Mouse (Mus musculus) myocyte (in vitro differentiated cells): ENCODE results near the gene Rgs16. TPM values are rescaled to one million over a fixed set of nuclear protein-coding genes. Genes with fewer than 3 reads are reported as not detected.

Source experiments
- H3K27me3 ChIP-seq: one replicate; pipeline ENCODE4 v1.6.1; 2011; ENCODE audit not compliant: control insufficient read depth, insufficient read depth, insufficient read length
- H3K36me3 ChIP-seq: one replicate; pipeline ENCODE4 v1.6.1; 2011; ENCODE audit not compliant: control insufficient read depth, insufficient read depth
- H3K4me2 ChIP-seq: one replicate; pipeline ENCODE4 v1.6.1; 2011; ENCODE audit warnings: low read depth, control low read depth
- H3K4me3 ChIP-seq: one replicate; pipeline ENCODE4 v1.5.1; 2011; ENCODE audit warnings: mild to moderate bottlenecking, control low read depth, moderate library complexity
- H3K79me2 ChIP-seq: one replicate; pipeline ENCODE4 v1.6.1; 2011; ENCODE audit not compliant: control insufficient read depth, insufficient read depth
- H3ac ChIP-seq: one replicate; pipeline ENCODE4 v1.6.1; 2011; ENCODE audit not compliant: control insufficient read depth, insufficient read length
- CEBPB ChIP-seq: IDR thresholded peaks from 2 replicates; pipeline ENCODE4 v1.6.1; 2011; ENCODE audit warnings: mild to moderate bottlenecking, moderate library complexity; ENCODE audit not compliant: poor library complexity, insufficient read depth, severe bottlenecking
- E2F4 ChIP-seq: IDR thresholded peaks from one replicate; pipeline ENCODE4 v1.6.1; 2011; ENCODE audit warnings: mild to moderate bottlenecking, control low read depth, moderate library complexity; ENCODE audit not compliant: insufficient read depth
- MAX ChIP-seq: IDR thresholded peaks from one replicate; pipeline ENCODE4 v1.6.1; 2011; ENCODE audit warnings: low read depth, mild to moderate bottlenecking, control low read depth
- MYOD1 ChIP-seq, 3 experiments: IDR thresholded peaks; one replicate each; pipeline ENCODE4 v1.6.1; 2011; ENCODE audit warnings: control low read depth in 2 of 3, low read depth in 2 of 3, mild to moderate bottlenecking in 2 of 3, moderate library complexity in 1 of 3; ENCODE audit not compliant: insufficient read length in 2 of 3, control insufficient read depth in 1 of 3
- MYOG ChIP-seq, 3 experiments: IDR thresholded peaks; one replicate each; pipeline ENCODE4 v1.6.1; 2011; ENCODE audit warnings: control low read depth in 2 of 3, low read depth in 2 of 3, mild to moderate bottlenecking in 2 of 3; ENCODE audit not compliant: insufficient read length in 2 of 3, control insufficient read depth in 1 of 3, insufficient read depth in 1 of 3
- POLR2A ChIP-seq: IDR thresholded peaks from one replicate; pipeline ENCODE4 v1.6.1; 2011; ENCODE audit warnings: low read depth, mild to moderate bottlenecking, control low read depth, moderate library complexity; ENCODE audit not compliant: insufficient read length
- POLR2AphosphoS2 ChIP-seq: IDR thresholded peaks from one replicate; pipeline ENCODE4 v1.6.1; 2011; ENCODE audit warnings: low read depth, control low read depth; ENCODE audit not compliant: insufficient read length
- REST ChIP-seq: IDR thresholded peaks from one replicate; pipeline ENCODE4 v1.6.1; 2011; ENCODE audit warnings: mild to moderate bottlenecking, control low read depth, moderate library complexity; ENCODE audit not compliant: insufficient read depth, insufficient read length
- SRF ChIP-seq: IDR thresholded peaks from one replicate; pipeline ENCODE4 v1.6.1; 2011; ENCODE audit warnings: low read depth; ENCODE audit not compliant: control insufficient read depth, insufficient read length
- TCF12 ChIP-seq: IDR thresholded peaks from one replicate; pipeline ENCODE4 v1.6.1; 2011; ENCODE audit warnings: mild to moderate bottlenecking, control low read depth; ENCODE audit not compliant: poor library complexity, insufficient read depth, severe bottlenecking
- TCF3 ChIP-seq: IDR thresholded peaks from one replicate; pipeline ENCODE4 v1.6.1; 2011; ENCODE audit warnings: low read depth, control low read depth; ENCODE audit not compliant: insufficient read length
- USF1 ChIP-seq: IDR thresholded peaks from one replicate; pipeline ENCODE4 v1.6.1; 2011; ENCODE audit warnings: low read depth, mild to moderate bottlenecking, control low read depth, moderate library complexity
- polyA plus RNA-seq: library from polyadenylated mRNA; unstranded; fragments of >200 nt; fragmentation: generic; extraction: Trizol; gene quantifications from one replicate; pipeline ENCODE4 v1.2.1, GENCODE M21; 2012; ENCODE audit warnings: missing spikeins

The Rgs16 gene
- polyA plus RNA-seq, 1 experiment: 6.5 TPM

- Histone ChIP-seq H3K27me3 (peaks cover 6% of the 10 kb centered on the region), H3K4me3 (no peak overlapping the region), H3K4me2 (no peak overlapping the region), H3K36me3 (no peaks in the 10 kb centered on the region), H3ac (no peak overlapping the region), H3K79me2 (no peaks in the 10 kb centered on the region)
- TF ChIP-seq REST: no peak
- no peak for TF ChIP-seq SRF
- TF ChIP-seq TCF12: no peak
- TF ChIP-seq MYOG (IDR thresholded peaks at IDR 0.05; ENCODE audit: control insufficient read depth in 1 of 3, insufficient read depth in 1 of 3, insufficient read length in 2 of 3, low read depth in 2 of 3): no peak
- TF ChIP-seq E2F4: no peak
- TF ChIP-seq TCF3: no peak
- TF ChIP-seq CEBPB: no peak
- TF ChIP-seq USF1: no peak
- no peak for TF ChIP-seq POLR2AphosphoS2
- no peak for TF ChIP-seq MYOD1 (IDR thresholded peaks at IDR 0.05; ENCODE audit: control insufficient read depth in 1 of 3, insufficient read length in 2 of 3, low read depth in 2 of 3)
- TF ChIP-seq MAX: no peak
- TF ChIP-seq POLR2A: no peak
Observed at GRCm38 (mm10) chr1:153783339-153783738, 43.2 kb downstream of the Rgs16 start.

- H3ac ChIP-seq: no peak overlapping the region
- TF ChIP-seq POLR2A (no peak), MAX (no peak), TCF3 (no peak), POLR2AphosphoS2 (no peak), TCF12 (no peak), SRF (no peak), MYOG (IDR thresholded peaks at IDR 0.05; ENCODE audit: control insufficient read depth in 1 of 3, insufficient read depth in 1 of 3, insufficient read length in 2 of 3, low read depth in 2 of 3) (no peak), REST (no peak), MYOD1 (IDR thresholded peaks at IDR 0.05; ENCODE audit: control insufficient read depth in 1 of 3, insufficient read length in 2 of 3, low read depth in 2 of 3) (no peak), CEBPB (no peak), USF1 (no peak), E2F4 (no peak)
- H3K4me3 ChIP-seq: no peak overlapping the region
- peaks cover 10% of the 10 kb centered on the region for H3K27me3 ChIP-seq
- H3K36me3 ChIP-seq: no peaks in the 10 kb centered on the region
- H3K79me2 ChIP-seq: no peaks in the 10 kb centered on the region
- no peak overlapping the region for H3K4me2 ChIP-seq
Observed at GRCm38 (mm10) chr1:153785608-153786007, 45.5 kb downstream of the Rgs16 start.

GRCm38 (mm10) chr1:153790708-153791107 is 50.6 kb downstream of the Rgs16 start:
- no peak overlapping the region for H3K4me2 ChIP-seq
- H3ac ChIP-seq: no peak overlapping the region
- H3K79me2 ChIP-seq: no peaks in the 10 kb centered on the region
- peaks cover 24% of the 10 kb centered on the region for H3K27me3 ChIP-seq
- TF ChIP-seq SRF: no peak
- no peak for TF ChIP-seq POLR2AphosphoS2
- TF ChIP-seq REST: no peak
- TF ChIP-seq CEBPB: no peak
- TF ChIP-seq MYOD1 (IDR thresholded peaks at IDR 0.05; ENCODE audit: control insufficient read depth in 1 of 3, insufficient read length in 2 of 3, low read depth in 2 of 3): no peak
- TF ChIP-seq POLR2A: no peak
- TF ChIP-seq TCF3: no peak
- TF ChIP-seq MAX: no peak
- TF ChIP-seq TCF12: no peak
- TF ChIP-seq E2F4: no peak
- TF ChIP-seq USF1: no peak
- TF ChIP-seq MYOG (IDR thresholded peaks at IDR 0.05; ENCODE audit: control insufficient read depth in 1 of 3, insufficient read depth in 1 of 3, insufficient read length in 2 of 3, low read depth in 2 of 3): no peak
- H3K4me3 ChIP-seq: no peak overlapping the region
- no peaks in the 10 kb centered on the region for H3K36me3 ChIP-seq

- H3K27me3 ChIP-seq: peaks cover 24% of the 10 kb centered on the region
- no peaks in the 10 kb centered on the region for H3K36me3 ChIP-seq
- TF ChIP-seq TCF12 (no peak), CEBPB (no peak), SRF (no peak), MYOG (IDR thresholded peaks at IDR 0.05; ENCODE audit: control insufficient read depth in 1 of 3, insufficient read depth in 1 of 3, insufficient read length in 2 of 3, low read depth in 2 of 3) (no peak), MYOD1 (IDR thresholded peaks at IDR 0.05; ENCODE audit: control insufficient read depth in 1 of 3, insufficient read length in 2 of 3, low read depth in 2 of 3) (no peak), USF1 (no peak), MAX (no peak), REST (no peak), TCF3 (no peak)
- no peak overlapping the region for H3K4me2 ChIP-seq
- H3ac ChIP-seq: no peak overlapping the region
- H3K79me2 ChIP-seq: no peaks in the 10 kb centered on the region
- no peak overlapping the region for H3K4me3 ChIP-seq
Observed at GRCm38 (mm10) chr1:153794241-153794640, 54.1 kb downstream of the Rgs16 start.

Other genes starting within 250 kb of the Rgs16 start
- gene Npl, start 190.3 kb upstream of the Rgs16 start, polyA plus RNA-seq: 0.37 TPM
- 0.16 TPM for gene Rgs8, start 87.3 kb upstream of the Rgs16 start, polyA plus RNA-seq
- 0.11 TPM for gene Rnasel, start 9.1 kb downstream of the Rgs16 start, polyA plus RNA-seq
- not detected for gene Rgsl1, start 103.8 kb downstream of the Rgs16 start, polyA plus RNA-seq
- 0.01 TPM for gene Teddm1b, start 134.0 kb downstream of the Rgs16 start, polyA plus RNA-seq
- not detected for gene Teddm1a, start 151.4 kb downstream of the Rgs16 start, polyA plus RNA-seq
- gene Glul, start 159.6 kb downstream of the Rgs16 start, polyA plus RNA-seq: 37.6 TPM
- gene Teddm2, start 159.9 kb downstream of the Rgs16 start, polyA plus RNA-seq: 0.20 TPM